Mouse (Mus musculus) lung, postnatal 36 days (tissue): Measurements from ENCODE around the gene Scfd2.

Source experiments
- DNase-seq: peaks from one replicate; pipeline ENCODE4 v3.0.0; 2022; ENCODE audit warnings: mixed read lengths

Gene Scfd2

GRCm38 (mm10) chr5:74197541-74198330 lies 333.8 kb downstream of the Scfd2 start:
- no peak for DNase-seq

- DNase-seq: peak; percentile 52
Observed at GRCm38 (mm10) chr5:74196307-74196618, 335.3 kb downstream of the Scfd2 start.

GRCm38 (mm10) chr5:74195614-74196306 lies 335.8 kb downstream of the Scfd2 start:
- DNase-seq: no peak

- DNase-seq: peak; percentile 94
Observed at GRCm38 (mm10) chr5:74194841-74195613, 336.5 kb downstream of the Scfd2 start, which contains the start of gene Rasl11b. Rasl11b (plus strand) TSS chr5:74195286.

- DNase-seq: no peak
Observed at GRCm38 (mm10) chr5:74194027-74194840, 337.3 kb downstream of the Scfd2 start.

GRCm38 (mm10) chr5:74193626-74194025 lies 337.9 kb downstream of the Scfd2 start:
- DNase-seq: no peak

GRCm38 (mm10) chr5:74193008-74193407 lies 338.6 kb downstream of the Scfd2 start:
- DNase-seq: no peak

- no peak for DNase-seq
Observed at GRCm38 (mm10) chr5:74190911-74191310, 340.6 kb downstream of the Scfd2 start.

- peak; percentile 62 for DNase-seq
Observed at GRCm38 (mm10) chr5:74190161-74190491, 341.4 kb downstream of the Scfd2 start.

- no peak for DNase-seq
Observed at GRCm38 (mm10) chr5:74189484-74190160, 341.9 kb downstream of the Scfd2 start.

GRCm38 (mm10) chr5:74188886-74189285 lies 342.7 kb downstream of the Scfd2 start:
- DNase-seq: peak; percentile 53

GRCm38 (mm10) chr5:74188076-74188475 lies 343.5 kb downstream of the Scfd2 start:
- DNase-seq: no peak

GRCm38 (mm10) chr5:74184607-74185006 lies 347.0 kb downstream of the Scfd2 start:
- DNase-seq: no peak

- no peak for DNase-seq
Observed at GRCm38 (mm10) chr5:74183118-74183517, 348.4 kb downstream of the Scfd2 start.

GRCm38 (mm10) chr5:74180216-74180615 lies 351.3 kb downstream of the Scfd2 start:
- DNase-seq: no peak

GRCm38 (mm10) chr5:74175526-74176270 lies 355.9 kb downstream of the Scfd2 start:
- no peak for DNase-seq

GRCm38 (mm10) chr5:74173162-74173844 lies 358.3 kb downstream of the Scfd2 start:
- no peak for DNase-seq

- peak; percentile 59 for DNase-seq
Observed at GRCm38 (mm10) chr5:74172208-74172607, 359.4 kb downstream of the Scfd2 start.

GRCm38 (mm10) chr5:74171768-74172167 lies 359.8 kb downstream of the Scfd2 start:
- no peak for DNase-seq

- DNase-seq: no peak
Observed at GRCm38 (mm10) chr5:74168085-74168484, 363.5 kb downstream of the Scfd2 start.

- DNase-seq: no peak
Observed at GRCm38 (mm10) chr5:74166642-74167041, 364.9 kb downstream of the Scfd2 start.
